Mouse (Mus musculus) liver (tissue): Measurements from ENCODE around the gene Mslnl.

Experiments used
- DNase-seq: peaks from one replicate; pipeline ENCODE4 v3.0.0-alpha.2; 2020; ENCODE audit warnings: mixed read lengths

The Mslnl gene

DNA sequence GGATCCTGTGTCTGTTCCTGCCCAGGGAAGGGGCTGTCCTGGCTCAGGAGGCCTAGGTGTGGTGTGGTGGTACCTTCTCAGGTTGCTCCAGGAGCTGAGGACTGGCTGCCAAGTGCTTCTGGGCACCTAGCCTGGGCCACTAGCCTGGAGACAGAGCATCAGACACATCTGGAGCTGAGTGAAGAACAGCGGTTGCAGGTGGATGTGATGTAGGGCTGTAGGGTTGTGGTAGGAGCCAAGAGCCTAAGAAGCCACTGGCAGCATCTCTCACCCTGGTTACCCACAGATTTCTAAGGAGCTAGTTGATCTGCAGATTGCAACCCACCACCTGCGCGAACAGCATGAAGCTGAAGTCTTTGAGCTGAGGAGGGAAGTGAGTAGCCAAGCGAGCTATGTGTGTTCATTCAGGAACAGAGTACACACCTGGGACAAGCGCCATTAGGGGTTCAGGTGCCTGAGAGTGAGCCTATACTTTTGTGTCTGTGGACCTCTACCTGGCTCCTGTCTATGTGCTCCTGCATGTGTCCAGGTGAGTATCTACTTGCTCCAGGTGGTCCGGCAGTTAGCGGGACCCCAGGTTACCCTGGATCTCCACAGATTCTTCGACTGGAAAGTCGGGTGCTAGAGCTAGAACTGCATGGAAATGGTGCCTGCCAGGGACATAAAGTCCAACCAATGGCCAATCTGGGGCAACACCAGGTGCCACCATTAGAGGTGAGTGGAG is 51.1 kb downstream of the Mslnl start:
- no peak for DNase-seq

- no peak for DNase-seq
Observed at GRCm38 (mm10) chr17:25791320-25791842, 55.5 kb downstream of the Mslnl start.

GRCm38 (mm10) chr17:25791843-25792527 is 56.1 kb downstream of the Mslnl start:
- peak; percentile 84 for DNase-seq

DNA sequence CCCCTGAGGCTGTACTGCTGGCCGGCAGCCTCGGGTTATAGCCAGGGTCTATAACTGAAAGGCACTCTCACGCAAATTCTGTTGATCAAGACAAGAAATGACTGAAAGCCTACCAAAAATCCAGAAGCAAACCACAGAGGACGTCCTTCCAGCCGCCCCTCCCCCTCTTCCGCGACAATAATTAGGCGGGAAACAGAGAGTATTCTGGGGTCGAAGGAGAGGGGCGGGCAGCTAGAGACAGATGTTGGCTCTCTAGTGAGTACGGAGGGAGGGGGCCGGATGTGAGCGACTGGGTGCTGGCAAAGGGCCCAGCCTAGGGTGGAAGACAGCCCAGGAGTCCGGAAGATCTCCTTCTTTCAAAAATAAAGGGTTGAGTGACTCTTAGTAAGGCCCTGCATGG is 56.8 kb downstream of the Mslnl start, which contains the start of gene Fam173a:
Gene Fam173a (minus strand): TSS at position 287 of the 400 bp plus-strand sequence.
- DNase-seq = peak; percentile 76

DNA sequence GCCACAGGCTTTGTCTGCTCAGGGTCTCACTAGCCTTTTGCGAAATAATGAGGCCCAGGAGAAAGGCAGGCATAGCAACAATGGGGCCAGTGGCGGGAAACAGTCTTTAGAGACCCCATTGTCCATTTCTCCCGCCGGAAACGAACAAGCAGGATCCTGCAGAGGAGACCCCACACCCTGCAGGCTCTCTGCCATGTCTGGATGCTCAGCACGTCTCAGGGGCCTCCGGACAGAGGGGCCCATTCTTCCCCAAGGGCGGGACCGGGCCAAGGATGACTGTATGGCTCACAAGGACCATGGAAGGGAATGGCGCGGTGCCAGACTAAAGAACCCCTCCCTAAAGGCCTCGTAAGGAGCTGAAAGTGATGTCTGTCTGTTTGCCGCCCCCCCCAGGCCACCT is 58.4 kb downstream of the Mslnl start:
- DNase-seq = no peak

DNA sequence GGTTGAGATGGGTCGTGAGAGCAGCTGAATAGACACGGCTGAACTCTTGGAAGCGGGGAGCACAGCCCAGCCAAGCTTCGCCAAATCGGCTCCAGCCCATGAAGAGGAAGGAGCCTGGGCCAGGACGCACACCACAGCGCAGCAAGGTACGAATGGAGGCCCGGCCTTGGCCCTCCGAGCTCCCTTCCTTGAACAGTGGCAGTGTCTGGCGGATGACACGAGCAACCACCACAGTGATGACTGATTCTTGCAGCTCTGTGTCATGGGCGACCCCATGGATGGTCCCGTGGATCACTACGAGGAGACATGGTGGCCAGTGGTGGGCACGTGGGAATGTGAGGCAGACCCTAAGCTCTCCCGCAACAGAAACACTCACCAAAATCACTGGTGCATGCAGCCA is 59.2 kb downstream of the Mslnl start:
- DNase-seq = no peak

DNA sequence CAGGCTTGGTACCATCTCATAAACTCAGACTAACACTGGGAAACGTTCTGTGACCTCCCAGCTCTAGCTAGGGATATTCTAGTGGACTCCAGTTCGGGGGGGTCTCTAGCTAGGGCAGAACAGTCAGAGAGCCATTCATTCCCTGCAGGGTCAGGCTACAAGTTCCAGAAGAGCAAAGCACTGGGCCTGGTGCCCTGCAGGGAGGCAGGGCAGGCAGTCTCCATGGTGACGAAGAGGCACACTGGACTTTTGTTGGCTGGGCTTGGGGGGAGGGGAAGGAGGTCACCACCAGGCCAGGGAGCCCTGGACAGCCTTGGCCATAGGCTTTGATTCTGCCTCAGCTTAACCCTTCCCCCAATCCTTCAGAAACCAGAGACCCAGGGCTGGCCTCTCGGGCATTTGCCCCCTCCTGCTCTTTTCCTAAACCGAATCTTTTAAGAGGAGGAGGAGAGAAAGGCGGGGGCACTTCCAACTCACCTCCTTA is 59.8 kb downstream of the Mslnl start, which contains the start of gene AC134908.4:
Gene AC134908.4 (minus strand): TSS at position 51 of the 484 bp plus-strand sequence.
- peak; percentile 25 for DNase-seq

DNA sequence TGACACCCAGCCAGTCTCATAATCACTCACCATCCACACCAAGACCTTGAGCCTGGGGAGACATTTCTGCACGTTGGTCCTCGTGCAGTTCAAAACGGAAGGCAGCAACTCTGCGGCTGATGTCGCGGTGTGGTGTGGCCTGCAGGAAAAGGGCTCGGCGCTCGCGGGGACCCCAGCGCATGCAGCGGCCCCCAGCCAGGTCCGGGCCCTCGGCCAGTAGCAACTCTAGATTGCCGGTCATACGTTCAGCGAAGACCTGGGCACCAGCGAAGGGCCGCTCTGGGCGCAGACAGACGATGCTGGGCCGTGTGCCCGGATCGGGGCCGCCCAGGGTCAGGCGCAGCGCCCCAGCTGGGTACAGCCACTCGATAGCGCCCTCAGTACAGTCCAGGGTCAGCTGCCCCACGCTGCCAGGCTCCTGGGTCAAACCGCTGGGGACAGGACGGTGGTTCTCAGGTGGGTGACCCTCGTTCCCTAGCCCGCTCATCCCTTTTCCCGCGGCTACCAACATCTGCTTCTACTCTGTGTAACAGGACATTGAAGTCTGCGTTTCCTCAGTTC is 60.4 kb downstream of the Mslnl start:
- peak; percentile 18 for DNase-seq

DNA sequence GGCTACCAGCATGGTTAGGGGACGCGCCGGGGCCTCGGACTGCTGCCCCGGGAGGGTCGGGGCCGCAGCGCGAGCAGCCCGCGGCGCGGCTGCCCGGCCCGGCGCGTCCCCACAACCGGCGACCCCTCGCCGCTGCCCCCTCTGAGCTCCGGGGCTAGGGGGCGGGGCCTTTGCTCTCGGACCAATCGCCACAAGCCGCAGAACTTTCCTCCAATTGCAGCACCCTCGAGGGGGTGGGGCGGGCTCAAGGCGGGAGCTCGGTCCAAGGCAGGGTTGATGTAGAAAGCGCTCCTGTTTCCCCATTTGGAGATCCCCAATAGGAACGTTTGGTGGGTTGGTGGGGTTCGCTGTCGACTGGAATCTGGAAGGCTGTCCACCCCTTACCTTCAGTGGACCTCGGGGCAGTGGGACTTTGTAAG is 61.1 kb downstream of the Mslnl start, which contains the start of gene Metrn:
Gene Metrn (minus strand): TSS at position 186 of the 419 bp plus-strand sequence.
- DNase-seq = peak; percentile 93
